Comparison of ENCODE assay signal across 23 mouse cellular contexts in genomic region chr9:66880752-66881151, GRCm38 (mm10).
"Had no signal": no experiment of that assay in that cellular context is flagged by ENCODE, and none has a peak within 500 bp of the region (broad histone marks: within the 10 kb centered on the region; RNA-seq: fewer than 3 reads in every experiment).

No protein-coding gene starts in this region.

- H3K27ac ChIP-seq: heart, embryonic 10.5 days; hindbrain, embryonic 13.5 days; hindbrain, embryonic 15.5 days; hindbrain, postnatal 0 days; kidney, embryonic 15.5 days; kidney, postnatal 0 days; limb, embryonic 13.5 days; limb, embryonic 15.5 days; liver, embryonic 12.5 days had no signal

- H3K4me3 ChIP-seq: heart, embryonic 10.5 days; heart, embryonic 12.5 days; hindbrain, embryonic 13.5 days; hindbrain, embryonic 15.5 days; kidney, embryonic 15.5 days; limb, embryonic 13.5 days; limb, embryonic 15.5 days; liver, embryonic 12.5 days had no signal

- H3K36me3 ChIP-seq: heart, embryonic 12.5 days; hindbrain, embryonic 13.5 days; hindbrain, embryonic 15.5 days; kidney, embryonic 15.5 days; limb, embryonic 15.5 days had no signal

- H3K4me2 ChIP-seq: heart, embryonic 12.5 days; hindbrain, embryonic 13.5 days; hindbrain, embryonic 15.5 days; kidney, embryonic 15.5 days; limb, embryonic 13.5 days; limb, embryonic 15.5 days; liver, embryonic 12.5 days had no signal

- DNase-seq: gastrocnemius, postnatal 14 days; gastrocnemius, postnatal 36 days; heart, adult 18-20 months; heart, postnatal 10 days; kidney, adult 11 months; kidney, adult 2 months; kidney, adult 9 months; kidney, postnatal 14 days; kidney, postnatal 36 days; layer of hippocampus, adult 9-11 months; layer of hippocampus, postnatal 36 days; left cerebral cortex, postnatal 4 days had no signal

- H3K27me3 ChIP-seq: heart, embryonic 12.5 days; hindbrain, embryonic 13.5 days; hindbrain, embryonic 15.5 days; kidney, embryonic 15.5 days; limb, embryonic 13.5 days; limb, embryonic 15.5 days; liver, embryonic 12.5 days had no signal

- H3K9me3 ChIP-seq: heart, embryonic 10.5 days; heart, embryonic 12.5 days; hindbrain, embryonic 13.5 days; hindbrain, embryonic 15.5 days; kidney, embryonic 15.5 days; limb, embryonic 13.5 days; limb, embryonic 15.5 days; liver, embryonic 12.5 days had no signal

- ATAC-seq: hindbrain, postnatal 0 days; intestine, embryonic 16.5 days; liver, embryonic 12.5 days had no signal

- H3K4me1 ChIP-seq: hindbrain, embryonic 15.5 days had no signal

- H3K9ac ChIP-seq: heart, embryonic 12.5 days; hindbrain, embryonic 13.5 days; hindbrain, embryonic 15.5 days; kidney, embryonic 15.5 days; limb, embryonic 13.5 days; limb, embryonic 15.5 days; liver, embryonic 12.5 days had no signal
